Mouse (Mus musculus): ENCODE data around the gene Atxn7l3. TPM values are rescaled to one million over a fixed set of nuclear protein-coding genes. Genes with fewer than 3 reads are reported as not detected.

Gene Atxn7l3
- polyA plus RNA-seq, 1 experiment from 2014 or later = 37.5 TPM

DNA sequence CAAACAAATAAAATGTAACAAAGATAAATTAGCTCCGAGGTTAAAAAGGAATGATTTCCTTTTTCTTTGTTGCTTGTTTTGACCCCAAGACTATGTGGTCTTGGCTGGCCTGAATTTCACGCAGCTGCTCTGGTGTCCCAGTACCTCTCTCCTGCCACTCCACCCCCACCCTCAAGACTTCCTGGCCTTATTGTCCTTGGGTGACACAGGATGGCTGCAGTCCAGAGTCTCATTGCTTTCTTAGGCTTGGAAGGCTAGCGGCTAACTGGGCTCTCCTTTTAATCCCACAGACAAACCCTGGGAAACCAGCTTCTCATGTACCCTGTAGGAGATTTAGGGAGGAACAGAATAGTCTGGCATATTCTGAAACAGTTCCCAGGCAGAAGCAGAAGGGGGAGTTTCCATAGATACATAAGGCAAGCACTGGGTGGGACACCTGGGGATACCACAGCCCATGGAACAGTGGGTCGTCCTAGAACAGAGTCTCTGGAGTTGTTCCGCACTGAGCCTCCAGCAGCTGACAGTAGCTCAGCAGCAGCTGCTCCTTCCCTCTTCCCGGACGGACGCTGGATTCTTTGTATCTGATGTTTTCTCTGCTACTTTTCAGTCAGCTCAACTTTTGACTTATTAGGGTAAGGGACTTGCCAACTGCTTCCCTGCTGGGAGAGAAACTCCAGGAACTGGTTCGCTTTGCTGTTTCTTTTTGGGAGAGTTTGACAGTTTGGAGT, 38.7 kb upstream of the Atxn7l3 start:
- no peak for ATAC-seq (ENCODE audit: low FRiP score)
- Histone ChIP-seq H3K4me3 (replicated peaks; ENCODE audit: low read length) (no peak overlapping the region), H3K4me1 (replicated peaks; ENCODE audit: control insufficient read depth, insufficient read depth, low read length) (no peaks in the 10 kb centered on the region), H3K4me2 (replicated peaks) (no peak overlapping the region), H3K9me3 (ENCODE audit: control insufficient read depth, low read length) (no peaks in the 10 kb centered on the region), H3K27ac (no peak overlapping the region), H3K27me3 (ENCODE audit: control insufficient read depth, insufficient read depth, low read length) (no peaks in the 10 kb centered on the region), H3K9ac (no peak overlapping the region), H3K36me3 (replicated peaks; ENCODE audit: control insufficient read depth, insufficient read depth) (no peaks in the 10 kb centered on the region)
- 35% methylated on average over 9 of the region's 9 CpGs for WGBS
- DNase-seq (ENCODE audit: low spot score) = no peak

DNA sequence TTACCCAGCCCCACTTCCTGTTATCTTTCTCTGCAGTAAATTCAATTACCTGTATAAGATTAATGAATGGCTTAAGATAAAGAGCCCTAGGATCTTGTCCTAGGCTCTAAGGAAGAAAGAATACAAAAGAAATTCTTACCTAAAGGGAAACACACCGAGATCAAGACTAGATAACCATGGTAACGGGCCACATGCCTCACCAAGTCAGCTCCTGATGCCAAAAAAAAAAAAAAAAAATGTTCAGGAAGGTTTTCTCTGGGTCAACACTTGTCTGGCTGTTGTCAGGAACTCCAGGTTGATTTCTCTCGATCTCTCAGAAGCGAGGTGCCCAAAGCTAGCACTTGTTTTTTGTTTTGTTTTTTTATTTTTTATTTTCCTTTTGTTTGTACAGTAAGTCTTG, 37.6 kb upstream of the Atxn7l3 start:
- Histone ChIP-seq H3K4me3 (replicated peaks; ENCODE audit: low read length) (no peak overlapping the region), H3K9me3 (ENCODE audit: control insufficient read depth, low read length) (no peaks in the 10 kb centered on the region), H3K36me3 (replicated peaks; ENCODE audit: control insufficient read depth, insufficient read depth) (no peaks in the 10 kb centered on the region), H3K9ac (no peak overlapping the region), H3K27me3 (ENCODE audit: control insufficient read depth, insufficient read depth, low read length) (no peaks in the 10 kb centered on the region), H3K4me2 (replicated peaks) (no peak overlapping the region), H3K27ac (no peak overlapping the region), H3K4me1 (replicated peaks; ENCODE audit: control insufficient read depth, insufficient read depth, low read length) (no peaks in the 10 kb centered on the region)
- 71% methylated on average over 4 of the region's 4 CpGs for WGBS
- no peak for ATAC-seq (ENCODE audit: low FRiP score)
- DNase-seq (ENCODE audit: low spot score) = no peak

DNA sequence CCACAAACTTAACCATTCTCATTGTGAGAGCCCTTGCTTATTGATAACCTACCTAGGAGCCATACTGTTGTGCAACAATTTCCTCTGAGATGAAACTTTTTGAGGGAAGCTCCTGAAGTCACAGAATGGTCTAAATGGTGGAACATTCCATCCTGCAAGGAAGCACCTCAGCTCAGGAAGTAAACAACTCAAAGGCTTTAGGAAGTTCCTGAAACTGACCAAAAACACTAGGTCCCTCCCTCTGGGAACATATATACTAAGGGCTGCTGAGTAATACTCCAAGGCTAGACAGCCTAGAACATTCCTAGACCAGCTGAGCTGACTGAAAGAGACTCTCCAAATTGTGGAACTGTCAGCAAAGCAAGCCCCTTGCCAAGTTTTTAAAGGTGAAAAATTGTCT, 36.6 kb upstream of the Atxn7l3 start:
- Histone ChIP-seq H3K9ac (no peak overlapping the region), H3K4me1 (replicated peaks; ENCODE audit: control insufficient read depth, insufficient read depth, low read length) (no peaks in the 10 kb centered on the region), H3K4me2 (replicated peaks) (no peak overlapping the region), H3K9me3 (ENCODE audit: control insufficient read depth, low read length) (no peaks in the 10 kb centered on the region), H3K36me3 (replicated peaks; ENCODE audit: control insufficient read depth, insufficient read depth) (no peaks in the 10 kb centered on the region), H3K4me3 (replicated peaks; ENCODE audit: low read length) (no peak overlapping the region), H3K27ac (no peak overlapping the region), H3K27me3 (ENCODE audit: control insufficient read depth, insufficient read depth, low read length) (no peaks in the 10 kb centered on the region)
- ATAC-seq (ENCODE audit: low FRiP score) = no peak
- no peak for DNase-seq (ENCODE audit: low spot score)

DNA sequence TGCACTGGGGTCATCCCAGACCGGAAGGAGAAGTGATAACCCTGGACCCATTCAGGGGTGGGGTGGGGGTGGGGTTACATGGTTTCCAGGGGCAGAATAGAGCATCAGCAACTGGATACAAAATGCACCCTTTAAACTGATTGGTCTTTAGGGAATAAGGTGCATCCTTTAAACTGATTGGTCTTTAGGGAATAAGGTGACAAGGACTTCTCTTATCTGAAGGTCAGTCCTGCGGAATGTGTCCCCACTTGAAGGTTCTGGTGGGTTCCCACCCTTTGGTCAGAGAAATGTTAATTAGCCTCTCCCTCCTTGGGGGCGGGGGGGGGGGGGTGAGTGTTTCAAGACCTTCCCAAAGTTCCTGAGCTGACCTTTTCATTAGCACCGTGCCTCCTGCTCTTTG, 35.4 kb upstream of the Atxn7l3 start:
- 51% methylated on average over 4 of the region's 4 CpGs for WGBS

DNA sequence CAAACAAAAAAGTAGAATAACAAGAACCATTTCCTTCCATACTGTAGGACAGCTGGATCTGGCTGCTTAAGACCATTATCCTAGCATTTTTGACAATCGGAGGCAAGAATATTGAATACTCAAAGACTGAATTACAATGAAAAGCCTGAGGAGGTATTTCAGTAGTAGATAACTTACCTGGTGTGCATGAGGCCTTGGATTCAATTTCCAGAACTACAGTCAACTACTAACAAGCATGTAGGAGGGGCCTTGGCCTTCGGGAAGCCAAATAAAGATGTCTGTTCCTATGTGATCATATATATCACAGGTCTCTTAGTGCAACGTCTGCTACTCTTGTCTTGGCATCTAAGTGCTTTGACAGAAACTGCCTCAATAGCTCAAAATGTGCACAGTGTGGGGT, 33.6 kb upstream of the Atxn7l3 start:
- Histone ChIP-seq H3K27ac (no peak overlapping the region), H3K4me1 (replicated peaks; ENCODE audit: control insufficient read depth, insufficient read depth, low read length) (no peaks in the 10 kb centered on the region), H3K9ac (no peak overlapping the region), H3K4me2 (replicated peaks) (no peak overlapping the region), H3K27me3 (ENCODE audit: control insufficient read depth, insufficient read depth, low read length) (no peaks in the 10 kb centered on the region), H3K36me3 (replicated peaks; ENCODE audit: control insufficient read depth, insufficient read depth) (no peaks in the 10 kb centered on the region), H3K4me3 (replicated peaks; ENCODE audit: low read length) (no peak overlapping the region), H3K9me3 (ENCODE audit: control insufficient read depth, low read length) (no peaks in the 10 kb centered on the region)
- ATAC-seq (ENCODE audit: low FRiP score) (no peak), DNase-seq (ENCODE audit: low spot score) (no peak)
- 82% methylated on average over 3 of the region's 3 CpGs for WGBS

More for the DNA sequence above, 35.4 kb upstream of the Atxn7l3 start:
- no peak overlapping the region for H3K9ac ChIP-seq
- H3K36me3 ChIP-seq (replicated peaks; ENCODE audit: control insufficient read depth, insufficient read depth) = no peaks in the 10 kb centered on the region
- H3K27me3 ChIP-seq (ENCODE audit: control insufficient read depth, insufficient read depth, low read length) = no peaks in the 10 kb centered on the region
- no peak overlapping the region for H3K4me2 ChIP-seq (replicated peaks)
- DNase-seq (ENCODE audit: low spot score) = no peak
- H3K4me1 ChIP-seq (replicated peaks; ENCODE audit: control insufficient read depth, insufficient read depth, low read length) = no peaks in the 10 kb centered on the region
- no peak overlapping the region for H3K4me3 ChIP-seq (replicated peaks; ENCODE audit: low read length)
- no peak overlapping the region for H3K27ac ChIP-seq
- ATAC-seq (ENCODE audit: low FRiP score) = no peak
- H3K9me3 ChIP-seq (ENCODE audit: control insufficient read depth, low read length) = no peaks in the 10 kb centered on the region

DNA sequence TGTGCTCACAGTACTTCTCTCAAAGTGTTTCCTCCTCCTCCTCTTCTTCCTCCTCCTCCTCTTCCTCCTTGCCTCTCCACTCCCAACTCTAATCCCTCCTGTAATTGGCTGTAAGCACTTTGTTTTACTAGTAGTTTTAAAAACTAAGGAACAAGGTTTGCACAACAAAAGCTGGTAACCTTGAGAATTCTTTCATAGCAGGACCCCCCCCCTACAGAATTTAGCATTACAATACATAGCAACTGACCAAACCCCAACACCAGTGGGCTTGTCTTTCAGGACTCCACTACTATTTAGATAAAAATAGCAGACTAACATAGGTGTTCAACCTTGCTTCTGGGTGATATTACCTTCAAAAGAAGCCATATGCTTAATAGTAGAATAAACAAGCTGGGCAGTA, 33.1 kb upstream of the Atxn7l3 start:
- H3K36me3 ChIP-seq (replicated peaks; ENCODE audit: control insufficient read depth, insufficient read depth) = no peaks in the 10 kb centered on the region
- no peak overlapping the region for H3K9ac ChIP-seq
- DNase-seq (ENCODE audit: low spot score) (no peak), ATAC-seq (ENCODE audit: low FRiP score) (no peak)
- no peaks in the 10 kb centered on the region for H3K4me1 ChIP-seq (replicated peaks; ENCODE audit: control insufficient read depth, insufficient read depth, low read length)
- H3K4me3 ChIP-seq (replicated peaks; ENCODE audit: low read length) = no peak overlapping the region
- H3K9me3 ChIP-seq (ENCODE audit: control insufficient read depth, low read length) = no peaks in the 10 kb centered on the region
- H3K27ac ChIP-seq = no peak overlapping the region
- no peak overlapping the region for H3K4me2 ChIP-seq (replicated peaks)
- no peaks in the 10 kb centered on the region for H3K27me3 ChIP-seq (ENCODE audit: control insufficient read depth, insufficient read depth, low read length)

DNA sequence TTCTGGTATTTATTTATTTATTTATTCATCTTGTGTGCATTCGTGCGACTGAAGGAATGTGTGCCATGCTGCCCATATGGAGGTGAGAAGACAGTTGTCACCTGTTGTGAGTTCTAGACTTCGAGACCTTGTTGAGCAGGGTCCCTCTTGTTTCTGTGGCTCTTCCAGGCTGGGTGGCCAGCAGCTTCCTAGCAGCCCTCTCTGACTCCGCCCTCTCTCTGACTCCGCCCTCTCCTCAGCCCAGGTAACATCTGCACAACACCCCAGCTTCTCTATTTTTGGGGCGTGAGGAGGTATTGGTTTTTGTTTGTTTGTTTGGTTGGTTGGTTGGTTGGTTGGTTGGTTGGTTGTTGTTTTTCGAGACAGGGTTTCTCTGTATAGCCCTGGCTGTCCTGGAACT, 31.4 kb upstream of the Atxn7l3 start:
- Histone ChIP-seq H3K9ac (no peak overlapping the region), H3K27me3 (ENCODE audit: control insufficient read depth, insufficient read depth, low read length) (no peaks in the 10 kb centered on the region), H3K4me2 (replicated peaks) (no peak overlapping the region), H3K4me1 (replicated peaks; ENCODE audit: control insufficient read depth, insufficient read depth, low read length) (no peaks in the 10 kb centered on the region), H3K27ac (no peak overlapping the region), H3K4me3 (replicated peaks; ENCODE audit: low read length) (no peak overlapping the region), H3K9me3 (ENCODE audit: control insufficient read depth, low read length) (no peaks in the 10 kb centered on the region), H3K36me3 (replicated peaks; ENCODE audit: control insufficient read depth, insufficient read depth) (no peaks in the 10 kb centered on the region)
- 79% methylated on average over 7 of the region's 7 CpGs for WGBS
- no peak for ATAC-seq (ENCODE audit: low FRiP score)
- no peak for DNase-seq (ENCODE audit: low spot score)

DNA sequence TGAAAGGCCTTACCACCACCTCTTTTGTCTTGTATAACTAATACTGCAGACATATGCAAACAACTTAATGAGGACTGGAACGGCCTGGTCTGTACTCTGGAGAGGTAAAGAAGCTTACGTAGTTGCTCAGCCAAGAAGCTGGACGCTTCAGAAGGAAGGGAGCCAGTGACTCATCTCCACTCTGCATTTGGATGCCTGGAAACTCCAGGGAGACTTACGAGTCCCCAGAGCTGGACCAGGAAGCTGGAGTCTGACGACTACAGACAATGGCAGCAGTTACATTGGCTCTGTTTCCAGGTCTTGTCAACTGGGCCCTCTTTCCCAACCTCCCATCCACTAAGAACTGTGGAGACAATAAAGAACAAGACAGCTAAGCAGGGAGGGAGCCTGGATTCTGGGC, 30.8 kb upstream of the Atxn7l3 start:
- H3K4me1 ChIP-seq (replicated peaks; ENCODE audit: control insufficient read depth, insufficient read depth, low read length) = no peaks in the 10 kb centered on the region
- no peaks in the 10 kb centered on the region for H3K27me3 ChIP-seq (ENCODE audit: control insufficient read depth, insufficient read depth, low read length)
- ATAC-seq (ENCODE audit: low FRiP score) = no peak
- H3K9ac ChIP-seq = no peak overlapping the region
- no peak overlapping the region for H3K4me2 ChIP-seq (replicated peaks)
- DNase-seq (ENCODE audit: low spot score) = no peak
- 62% methylated on average over 5 of the region's 5 CpGs for WGBS
- H3K4me3 ChIP-seq (replicated peaks; ENCODE audit: low read length) = no peak overlapping the region
- no peak overlapping the region for H3K27ac ChIP-seq
- no peaks in the 10 kb centered on the region for H3K9me3 ChIP-seq (ENCODE audit: control insufficient read depth, low read length)
- no peaks in the 10 kb centered on the region for H3K36me3 ChIP-seq (replicated peaks; ENCODE audit: control insufficient read depth, insufficient read depth)

DNA sequence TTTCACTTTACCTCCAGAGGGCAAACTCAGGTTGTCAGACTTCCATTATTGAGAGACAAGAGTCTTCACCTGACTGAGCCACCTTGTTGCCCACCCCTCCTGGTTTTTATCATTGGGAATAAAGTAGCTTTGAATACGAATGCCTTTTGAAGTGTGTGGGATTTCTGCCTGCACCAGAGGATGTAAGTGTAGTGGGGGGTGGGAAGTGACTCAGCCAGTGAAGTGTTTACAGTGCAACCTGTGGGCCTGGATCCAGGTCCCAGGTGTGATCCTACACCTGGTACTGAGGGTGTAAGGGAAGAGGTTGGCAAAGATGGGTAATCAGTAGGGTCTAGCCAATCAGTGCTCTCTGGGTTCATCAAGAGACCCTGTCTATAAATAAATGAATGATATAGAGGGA, 27.1 kb upstream of the Atxn7l3 start:
- ATAC-seq (ENCODE audit: low FRiP score) = no peak
- WGBS = 70% methylated on average over 1 of the region's 1 CpGs

DNA sequence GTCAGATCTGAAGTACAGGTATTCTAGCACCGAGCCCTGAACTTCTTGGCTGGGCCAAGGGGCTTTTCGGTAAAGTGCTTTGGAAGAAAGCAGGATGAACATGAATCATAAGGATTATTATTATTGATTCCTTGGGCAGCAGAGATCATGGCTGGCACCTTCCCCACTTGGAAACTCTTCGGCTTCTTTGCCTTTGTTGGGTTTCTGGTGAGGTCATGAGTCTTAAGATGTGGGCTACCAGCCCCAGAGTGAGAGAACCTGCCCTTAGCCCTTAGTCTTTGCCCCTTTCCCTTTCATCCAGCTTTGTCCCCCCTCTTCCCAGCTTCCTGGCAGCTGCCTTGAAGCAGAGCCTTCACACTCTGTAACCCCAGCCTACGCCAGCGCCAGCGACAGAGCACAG, 25.5 kb upstream of the Atxn7l3 start:
- WGBS = 83% methylated on average over 6 of the region's 6 CpGs
- Histone ChIP-seq H3K4me2 (replicated peaks) (no peak overlapping the region), H3K4me1 (replicated peaks; ENCODE audit: control insufficient read depth, insufficient read depth, low read length) (peaks cover 7% of the 10 kb centered on the region; the same call in 1 of the 2 replicates), H3K36me3 (replicated peaks; ENCODE audit: control insufficient read depth, insufficient read depth) (no peaks in the 10 kb centered on the region), H3K4me3 (replicated peaks; ENCODE audit: low read length) (no peak overlapping the region), H3K27ac (no peak overlapping the region), H3K9me3 (ENCODE audit: control insufficient read depth, low read length) (no peaks in the 10 kb centered on the region), H3K9ac (no peak overlapping the region), H3K27me3 (ENCODE audit: control insufficient read depth, insufficient read depth, low read length) (no peaks in the 10 kb centered on the region)
- ATAC-seq (ENCODE audit: low FRiP score) (no peak), DNase-seq (ENCODE audit: low spot score) (no peak)

More for the DNA sequence above, 27.1 kb upstream of the Atxn7l3 start:
- Histone ChIP-seq H3K9me3 (ENCODE audit: control insufficient read depth, low read length) (no peaks in the 10 kb centered on the region), H3K36me3 (replicated peaks; ENCODE audit: control insufficient read depth, insufficient read depth) (no peaks in the 10 kb centered on the region), H3K4me3 (replicated peaks; ENCODE audit: low read length) (no peak overlapping the region), H3K4me2 (replicated peaks) (no peak overlapping the region), H3K4me1 (replicated peaks; ENCODE audit: control insufficient read depth, insufficient read depth, low read length) (peaks cover 7% of the 10 kb centered on the region; the same call in 1 of the 2 replicates), H3K9ac (no peak overlapping the region), H3K27ac (no peak overlapping the region), H3K27me3 (ENCODE audit: control insufficient read depth, insufficient read depth, low read length) (no peaks in the 10 kb centered on the region)
- no peak for DNase-seq (ENCODE audit: low spot score)

Measured in hindbrain, embryonic 14.5 days (tissue).